Mouse (Mus musculus) telencephalon, adult 2 months (tissue): ENCODE data around the gene Pex19.
A peak's percentile ranks its signal among the peaks of the same experiment; 100 is the strongest.

Source experiments
- DNase-seq: peaks from one replicate; pipeline ENCODE4 v3.0.0-alpha.2; 2011; ENCODE audit warnings: low read depth, low spot score

The Pex19 gene

GRCm38 (mm10) chr1:172133535-172133934, 7.0 kb downstream of the Pex19 start:
- no peak for DNase-seq

- DNase-seq: no peak
Measured at GRCm38 (mm10) chr1:172134072-172134471, 7.5 kb downstream of the Pex19 start.

- DNase-seq: no peak
Measured at GRCm38 (mm10) chr1:172140160-172140559, 13.6 kb downstream of the Pex19 start.

GRCm38 (mm10) chr1:172140825-172141224, 14.3 kb downstream of the Pex19 start:
- DNase-seq: no peak

GRCm38 (mm10) chr1:172141529-172141928, 15.0 kb downstream of the Pex19 start:
- no peak for DNase-seq

- peak; percentile 61 for DNase-seq
Measured at GRCm38 (mm10) chr1:172143570-172143969, 17.0 kb downstream of the Pex19 start.

GRCm38 (mm10) chr1:172147835-172148278, 21.3 kb downstream of the Pex19 start, which contains the start of gene Dcaf8:
TSS of gene Dcaf8 (plus strand) at chr1:172148084.
- DNase-seq: peak; percentile 92

GRCm38 (mm10) chr1:172148279-172148954, 21.9 kb downstream of the Pex19 start:
- no peak for DNase-seq

GRCm38 (mm10) chr1:172148955-172149815, 22.6 kb downstream of the Pex19 start:
- no peak for DNase-seq

GRCm38 (mm10) chr1:172154536-172154935, 28.0 kb downstream of the Pex19 start:
- DNase-seq: no peak

- no peak for DNase-seq
Measured at GRCm38 (mm10) chr1:172155518-172155917, 29.0 kb downstream of the Pex19 start.

GRCm38 (mm10) chr1:172159970-172160369, 33.4 kb downstream of the Pex19 start:
- DNase-seq: no peak

- no peak for DNase-seq
Measured at GRCm38 (mm10) chr1:172160508-172160907, 34.0 kb downstream of the Pex19 start.

GRCm38 (mm10) chr1:172162009-172162408, 35.5 kb downstream of the Pex19 start:
- no peak for DNase-seq

GRCm38 (mm10) chr1:172162959-172163358, 36.4 kb downstream of the Pex19 start:
- no peak for DNase-seq

GRCm38 (mm10) chr1:172167911-172168310, 41.4 kb downstream of the Pex19 start:
- no peak for DNase-seq

GRCm38 (mm10) chr1:172169809-172170208, 43.3 kb downstream of the Pex19 start:
- DNase-seq: no peak

GRCm38 (mm10) chr1:172172381-172172780, 45.8 kb downstream of the Pex19 start:
- DNase-seq: no peak

GRCm38 (mm10) chr1:172173181-172173580, 46.6 kb downstream of the Pex19 start:
- DNase-seq: no peak

GRCm38 (mm10) chr1:172177791-172178190, 51.2 kb downstream of the Pex19 start:
- DNase-seq: no peak

GRCm38 (mm10) chr1:172179102-172179501, 52.5 kb downstream of the Pex19 start:
- no peak for DNase-seq

GRCm38 (mm10) chr1:172180881-172181280, 54.3 kb downstream of the Pex19 start:
- no peak for DNase-seq

GRCm38 (mm10) chr1:172181777-172182176, 55.2 kb downstream of the Pex19 start:
- DNase-seq: no peak
